8 mouse cellular contexts compared by ENCODE assay signal in genomic region chr4:46497286-46497892, GRCm38 (mm10). TPM values are rescaled to one million over a fixed set of nuclear protein-coding genes. Genes with fewer than 3 reads are reported as not detected.
DNase-seq lines count a peak whose midpoint lies in the region; ATAC-seq and TF ChIP-seq lines count a peak whose summit lies in the region.

No protein-coding gene starts in this region.

- peak; percentile 82 for DNase-seq in urinary bladder, postnatal 14 days (ENCODE audit: low spot score)
- no peak for DNase-seq in urinary bladder, postnatal 10 days (ENCODE audit: low spot score)
- DNase-seq in brain, embryonic 14.5 days (ENCODE audit: low read depth): peak; percentile 56
- DNase-seq in liver, embryonic 13.5 days: peak; percentile 66
- DNase-seq in retina, postnatal 1 day: peak; percentile 77
- DNase-seq in urinary bladder, postnatal 25 days (ENCODE audit: low spot score): peak; percentile 70

- no peaks in the 10 kb centered on the region for H3K27me3 ChIP-seq in forebrain, embryonic 15.5 days
- H3K27me3 ChIP-seq in kidney, embryonic 14.5 days (ENCODE audit: control insufficient read depth, insufficient read depth, low read length): no peaks in the 10 kb centered on the region
- H3K27me3 ChIP-seq in liver, embryonic 13.5 days: no peaks in the 10 kb centered on the region

- peak; percentile 90 for TF ChIP-seq CTCF in brain, embryonic 14.5 days (IDR thresholded peaks at IDR 0.05; ENCODE audit: borderline replicate concordance, extremely low read depth, insufficient read depth, insufficient read length)

- WGBS in forebrain, embryonic 15.5 days: 46% methylated on average over 4 of the region's 4 CpGs
- 44% methylated on average over 4 of the region's 4 CpGs for WGBS in kidney, embryonic 14.5 days
- WGBS in liver, embryonic 13.5 days (ENCODE audit: insufficient replicate concordance): 38% methylated on average over 4 of the region's 4 CpGs

- TF ChIP-seq POLR2A in brain, embryonic 14.5 days (IDR thresholded peaks at IDR 0.05; ENCODE audit: borderline replicate concordance, extremely low read depth, insufficient read depth, insufficient read length, poor library complexity, severe bottlenecking): no peak

- no peak overlapping the region for H3K27ac ChIP-seq in forebrain, embryonic 15.5 days (replicated peaks)
- no peak overlapping the region for H3K27ac ChIP-seq in kidney, embryonic 14.5 days (ENCODE audit: low read depth, low read length)
- H3K27ac ChIP-seq in liver, embryonic 13.5 days: no peak overlapping the region

- H3K9me3 ChIP-seq in forebrain, embryonic 15.5 days: no peaks in the 10 kb centered on the region
- no peaks in the 10 kb centered on the region for H3K9me3 ChIP-seq in kidney, embryonic 14.5 days (ENCODE audit: control insufficient read depth, low read length)
- no peaks in the 10 kb centered on the region for H3K9me3 ChIP-seq in liver, embryonic 13.5 days (replicated peaks)

- no peak overlapping the region for H3K9ac ChIP-seq in forebrain, embryonic 15.5 days (replicated peaks)
- no peak overlapping the region for H3K9ac ChIP-seq in kidney, embryonic 14.5 days (ENCODE audit: low read depth, low read length)
- H3K9ac ChIP-seq in liver, embryonic 13.5 days: no peak overlapping the region

- no peak overlapping the region for H3K4me2 ChIP-seq in forebrain, embryonic 15.5 days (replicated peaks)
- H3K4me2 ChIP-seq in kidney, embryonic 14.5 days (replicated peaks; ENCODE audit: low read depth, low read length): no peak overlapping the region
- no peak overlapping the region for H3K4me2 ChIP-seq in liver, embryonic 13.5 days

- H3K4me1 ChIP-seq in forebrain, embryonic 15.5 days: no peaks in the 10 kb centered on the region
- H3K4me1 ChIP-seq in kidney, embryonic 14.5 days (ENCODE audit: control insufficient read depth, insufficient read depth, low read length): no peaks in the 10 kb centered on the region
- H3K4me1 ChIP-seq in liver, embryonic 13.5 days (replicated peaks): peaks cover 26% of the 10 kb centered on the region

- H3K4me3 ChIP-seq in forebrain, embryonic 15.5 days: no peak overlapping the region
- H3K4me3 ChIP-seq in kidney, embryonic 14.5 days (ENCODE audit: low read length): no peak overlapping the region
- H3K4me3 ChIP-seq in liver, embryonic 13.5 days (replicated peaks): no peak overlapping the region

- peaks cover 28% of the 10 kb centered on the region for H3K36me3 ChIP-seq in forebrain, embryonic 15.5 days
- H3K36me3 ChIP-seq in kidney, embryonic 14.5 days (ENCODE audit: control insufficient read depth, insufficient read depth, low read length): peaks cover 65% of the 10 kb centered on the region
- peaks cover 87% of the 10 kb centered on the region for H3K36me3 ChIP-seq in liver, embryonic 13.5 days

- ATAC-seq in forebrain, embryonic 15.5 days (replicated peaks): 0 out of 2 replicates have a peak, but pooled peaks have one; percentile 39
- peak; percentile 63; the same call in 1 of the 2 replicates for ATAC-seq in kidney, embryonic 14.5 days (ENCODE audit: low FRiP score, low TSS enrichment)
- ATAC-seq in liver, embryonic 13.5 days (ENCODE audit: low read depth): no peak

RNA-seq across cellular contexts. Expression of gene Nans, which starts 8.3 kb away (rescaled TPM):
- 63.7 and 64.8 TPM in 2 replicates for polyA plus RNA-seq in brain, embryonic 14.5 days (2012; rRNA removed)
- polyA plus RNA-seq in forebrain, embryonic 15.5 days (2015; fragmentation: Nextera tagmentation; extraction: Ambion mirVana): 78.5 and 84.2 TPM in 2 replicates
- 64.0 and 65.8 TPM in 2 replicates for polyA plus RNA-seq in kidney, embryonic 14.5 days (2014; fragmentation: Nextera tagmentation; extraction: Ambion mirVana)
- 65.4 and 77.9 TPM in 2 replicates for polyA plus RNA-seq in liver, embryonic 13.5 days (2015; fragmentation: Nextera tagmentation; extraction: Ambion mirVana)

RNA-seq across cellular contexts. Expression of gene Trim14, which starts 38.6 kb away (rescaled TPM):
- 0.50 and 0.82 TPM in 2 replicates for polyA plus RNA-seq in brain, embryonic 14.5 days (2012; rRNA removed)
- polyA plus RNA-seq in forebrain, embryonic 15.5 days (2015; fragmentation: Nextera tagmentation; extraction: Ambion mirVana): 0.48 and 1.2 TPM in 2 replicates
- polyA plus RNA-seq in kidney, embryonic 14.5 days (2014; fragmentation: Nextera tagmentation; extraction: Ambion mirVana): 1.4 and 1.8 TPM in 2 replicates
- 6.8 and 8.6 TPM in 2 replicates for polyA plus RNA-seq in liver, embryonic 13.5 days (2015; fragmentation: Nextera tagmentation; extraction: Ambion mirVana)

RNA-seq across cellular contexts. Expression of gene Anp32b, which starts 46.7 kb away (rescaled TPM):
- 28.6 and 65.2 TPM in 2 replicates for polyA plus RNA-seq in brain, embryonic 14.5 days (2012; rRNA removed)
- polyA plus RNA-seq in forebrain, embryonic 15.5 days (2015; fragmentation: Nextera tagmentation; extraction: Ambion mirVana): 109 and 115 TPM in 2 replicates
- polyA plus RNA-seq in kidney, embryonic 14.5 days (2014; fragmentation: Nextera tagmentation; extraction: Ambion mirVana): 378 and 408 TPM in 2 replicates
- 555 and 600 TPM in 2 replicates for polyA plus RNA-seq in liver, embryonic 13.5 days (2015; fragmentation: Nextera tagmentation; extraction: Ambion mirVana)
